Mouse (Mus musculus) liver, adult (tissue): ENCODE measurements around the gene Plce1.

Experiments
- GATA4 ChIP-seq: IDR thresholded peaks from 2 replicates; pipeline ENCODE4 v1.6.1; 2014; ENCODE audit warnings: mild to moderate bottlenecking, low read length; ENCODE audit not compliant: insufficient replicate concordance

The Plce1 gene

DNA sequence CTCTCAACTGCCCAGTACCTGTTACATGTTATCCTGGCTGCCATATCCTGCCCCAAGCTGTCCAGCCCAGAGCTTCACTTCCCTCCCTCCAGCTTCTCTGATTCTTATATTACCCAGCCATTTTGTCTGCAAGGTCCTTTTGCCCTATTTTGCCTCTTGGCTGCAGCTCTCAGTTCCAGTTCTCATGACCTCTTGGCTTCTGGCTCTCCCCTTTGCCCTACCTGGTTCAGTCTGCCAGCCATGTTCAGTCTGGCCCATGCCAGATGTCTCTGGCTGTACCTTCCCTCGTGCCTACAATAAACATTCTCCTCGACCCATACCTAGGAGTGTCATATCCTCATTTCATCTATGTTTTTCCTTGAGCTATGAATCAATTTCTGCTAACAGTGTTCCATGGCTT, 285.4 kb downstream of the Plce1 start:
- no peak for TF ChIP-seq GATA4

DNA sequence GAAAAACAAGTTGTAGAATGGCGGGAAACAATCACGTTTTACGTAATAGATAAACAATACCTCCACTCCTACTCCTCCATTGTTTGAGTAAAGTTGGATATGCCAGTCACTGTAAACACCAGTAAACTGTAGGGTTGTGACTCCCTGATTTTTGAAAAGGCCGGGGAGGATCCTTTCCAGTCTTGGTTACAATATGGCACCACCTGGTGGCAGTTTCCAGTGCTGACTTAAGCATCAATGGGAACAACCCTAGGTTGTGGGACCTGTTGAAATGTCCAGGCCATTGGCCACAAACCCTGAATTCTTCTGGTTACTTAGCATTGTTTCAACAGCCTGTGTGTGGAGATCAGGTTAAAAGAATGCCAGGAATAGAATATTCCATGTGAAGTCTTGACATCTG, 294.6 kb downstream of the Plce1 start:
- TF ChIP-seq GATA4: no peak

DNA sequence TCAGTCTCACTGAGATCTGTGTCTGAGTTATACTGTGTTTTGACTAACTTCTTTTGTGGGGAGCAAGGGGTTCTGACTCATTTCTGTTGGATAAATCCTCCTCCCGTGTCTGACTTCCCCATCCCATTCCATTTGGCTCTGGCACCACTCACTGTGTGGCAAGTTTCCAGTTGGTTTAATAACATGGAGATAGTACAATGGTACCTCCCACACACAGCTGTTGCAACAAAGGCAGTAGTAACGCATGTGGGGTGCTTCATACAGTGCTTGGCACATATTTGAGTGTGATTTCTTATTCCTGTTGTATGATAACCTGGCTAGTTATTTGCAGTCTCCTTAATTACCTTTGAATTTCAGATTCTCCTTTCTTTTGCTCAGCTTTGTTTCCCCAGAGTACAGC, 297.9 kb downstream of the Plce1 start:
- TF ChIP-seq GATA4: no peak

DNA sequence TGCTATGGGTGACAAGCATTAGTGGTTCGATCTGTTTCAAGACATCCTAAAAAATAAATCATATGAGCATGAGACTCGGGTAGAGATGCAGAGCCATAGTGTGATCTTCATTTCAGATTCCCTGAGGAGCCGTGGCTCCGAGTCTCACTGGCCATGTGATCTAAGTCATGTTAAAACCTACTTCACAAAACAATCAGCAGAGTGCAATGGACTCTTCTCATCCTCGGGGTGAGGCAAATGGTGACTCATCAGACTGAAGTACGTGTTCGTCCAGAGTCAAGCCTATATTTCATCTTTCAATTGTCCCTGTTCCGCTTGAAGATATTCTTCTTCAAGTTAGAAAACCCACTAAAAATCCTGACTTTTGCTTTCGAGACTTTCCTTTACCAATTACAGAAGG, 302.6 kb downstream of the Plce1 start:
- no peak for TF ChIP-seq GATA4

DNA sequence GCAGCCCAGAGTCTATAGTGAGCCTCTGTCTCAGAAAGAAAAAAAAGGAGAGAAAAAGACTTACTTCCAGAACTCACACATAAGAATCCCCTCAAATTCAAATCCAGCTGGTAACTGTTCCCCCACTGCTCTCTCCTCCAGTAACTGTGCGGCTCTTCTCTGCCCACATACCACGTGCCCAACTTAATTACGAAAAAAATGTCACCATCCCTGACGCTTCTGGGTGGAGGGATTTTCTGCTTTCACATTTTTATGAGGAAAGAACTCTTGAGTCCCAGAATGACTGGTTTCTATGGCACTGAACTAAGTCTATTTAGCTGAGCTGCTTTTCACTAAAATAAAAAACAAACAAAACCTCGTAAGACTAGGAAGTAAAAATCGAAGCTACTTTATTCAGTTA, 306.8 kb downstream of the Plce1 start:
- no peak for TF ChIP-seq GATA4

DNA sequence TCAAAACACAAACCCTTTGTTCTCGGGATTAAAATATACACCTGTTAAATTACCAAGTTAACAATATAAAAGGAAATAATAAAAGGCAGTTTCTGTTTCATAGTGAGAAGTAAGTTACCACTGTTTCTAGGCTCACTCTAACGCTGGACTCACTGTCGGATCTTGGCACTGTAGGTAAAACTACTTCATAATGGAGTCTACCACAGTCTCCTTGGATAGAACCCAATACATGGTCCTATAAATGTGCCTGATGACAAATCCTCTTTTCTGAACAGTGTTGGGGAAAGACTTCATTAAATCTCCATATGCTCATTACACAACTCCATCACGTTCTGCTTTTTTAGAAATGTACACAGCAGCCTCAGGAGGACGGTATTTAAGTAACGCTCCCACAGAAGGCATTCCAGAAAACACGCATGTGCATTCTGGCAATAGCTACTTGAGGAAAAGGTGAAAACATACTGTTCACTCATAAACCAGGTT, 312.7 kb downstream of the Plce1 start:
- no peak for TF ChIP-seq GATA4

DNA sequence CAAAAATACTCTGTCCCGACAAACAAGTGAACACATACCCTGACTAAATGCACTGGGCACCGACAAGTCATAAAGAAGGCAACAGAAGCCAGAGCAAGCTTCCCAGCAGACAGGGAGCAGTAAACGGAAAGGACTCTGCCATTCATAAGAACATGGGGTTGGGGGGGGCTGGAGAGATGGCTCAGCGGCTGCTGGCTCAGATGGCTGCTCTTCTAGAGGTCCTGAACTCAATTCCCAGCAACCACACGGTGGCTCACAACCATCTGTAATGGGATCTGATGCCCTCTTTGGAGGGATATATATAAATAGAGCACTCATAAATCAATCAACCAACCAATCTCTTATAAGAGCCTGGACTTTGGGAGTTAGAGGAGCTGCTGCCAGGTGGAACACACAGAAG, 315.6 kb downstream of the Plce1 start:
- TF ChIP-seq GATA4: no peak

DNA sequence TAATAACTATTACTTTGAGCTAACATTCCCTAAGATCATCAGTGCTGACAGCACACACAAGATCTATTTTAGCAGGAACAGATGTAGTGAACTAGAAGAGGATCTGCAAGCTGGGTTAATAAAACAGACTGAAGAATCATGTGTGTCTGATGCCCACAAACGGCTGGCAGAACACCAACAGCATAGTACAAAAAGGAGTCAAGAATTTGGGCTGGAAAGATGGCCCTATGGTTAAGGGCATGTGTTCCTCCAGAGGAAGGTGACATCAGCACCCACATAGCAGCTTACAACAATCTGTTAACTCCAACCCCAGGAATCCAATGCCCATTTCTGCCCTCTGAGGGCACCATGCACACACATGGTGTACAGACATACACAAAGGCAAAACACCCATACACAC, 317.4 kb downstream of the Plce1 start:
- TF ChIP-seq GATA4: no peak

DNA sequence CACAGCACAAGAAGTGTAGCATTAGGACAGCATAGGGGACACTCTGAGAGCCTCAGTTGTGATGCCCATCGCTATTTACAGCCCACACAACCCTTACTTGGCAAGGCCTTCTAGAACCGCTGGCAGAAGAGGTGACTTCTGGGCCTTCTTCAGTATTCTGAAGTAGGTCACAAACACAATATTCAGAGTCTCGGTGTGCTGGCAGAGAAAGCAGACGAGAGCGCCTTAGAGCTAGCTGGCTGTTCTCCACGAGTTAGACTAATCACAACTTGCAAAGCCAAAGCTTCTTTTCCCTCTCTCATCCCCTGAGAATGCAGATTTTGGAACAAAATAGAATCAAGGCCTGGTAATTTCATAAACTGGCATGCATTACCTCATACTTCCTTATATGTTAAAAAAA, 317.9 kb downstream of the Plce1 start:
- no peak for TF ChIP-seq GATA4

DNA sequence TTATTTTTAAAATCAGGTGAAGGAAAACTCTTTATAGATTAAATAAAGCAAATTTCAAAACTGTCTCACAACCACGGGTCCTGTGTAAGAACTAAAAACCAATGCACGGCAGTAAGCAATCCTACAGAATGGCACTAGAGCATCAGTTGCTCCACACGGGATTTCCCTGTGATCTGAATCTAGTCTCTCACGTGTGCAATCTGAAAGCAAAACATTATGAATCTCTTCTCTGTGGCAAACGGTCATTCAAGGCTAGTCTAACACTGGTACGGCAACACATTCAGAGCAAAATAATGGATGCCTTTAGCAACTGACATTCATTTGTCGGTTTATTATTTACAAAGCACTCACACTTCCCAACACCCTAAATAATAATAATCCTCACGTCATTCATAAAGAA, 337.3 kb downstream of the Plce1 start:
- TF ChIP-seq GATA4: no peak

DNA sequence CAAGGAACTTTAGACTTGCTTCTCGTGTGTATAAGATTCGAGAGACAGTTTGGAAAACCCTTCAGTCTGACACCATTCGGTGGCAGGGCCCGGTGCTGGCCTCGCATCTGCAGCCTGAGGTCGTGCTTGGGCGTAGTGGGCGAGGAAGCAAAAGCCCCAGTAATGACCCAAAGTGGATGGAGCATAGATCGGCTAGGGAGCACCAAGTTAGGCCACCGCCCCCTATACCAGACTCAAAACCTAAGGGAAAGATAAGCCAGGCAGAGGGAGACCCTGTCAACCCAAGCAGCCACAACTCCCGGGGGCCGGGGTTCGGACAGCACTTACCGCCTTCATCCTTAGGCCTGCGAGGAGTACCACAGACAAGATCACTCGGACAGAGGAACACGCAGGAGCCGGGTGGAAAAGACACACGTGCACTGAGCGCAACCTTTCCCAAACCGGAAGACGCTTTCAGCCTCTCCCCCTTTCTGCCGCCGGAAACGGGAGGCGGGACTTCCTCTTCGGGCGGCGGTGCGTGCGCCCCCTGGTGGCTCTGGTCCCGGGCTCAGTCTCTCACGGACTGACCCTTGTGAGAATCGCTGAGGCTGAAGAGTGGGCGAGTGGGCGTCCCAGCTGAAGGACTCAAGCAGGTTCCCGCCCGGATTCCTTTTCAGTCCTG, 338.0 kb downstream of the Plce1 start, which contains the start of gene Noc3l:
Noc3l (minus strand) TSS at position 472 of the 661 bp plus-strand sequence.
- no peak; the same call in 1 of the 2 replicates for TF ChIP-seq GATA4

DNA sequence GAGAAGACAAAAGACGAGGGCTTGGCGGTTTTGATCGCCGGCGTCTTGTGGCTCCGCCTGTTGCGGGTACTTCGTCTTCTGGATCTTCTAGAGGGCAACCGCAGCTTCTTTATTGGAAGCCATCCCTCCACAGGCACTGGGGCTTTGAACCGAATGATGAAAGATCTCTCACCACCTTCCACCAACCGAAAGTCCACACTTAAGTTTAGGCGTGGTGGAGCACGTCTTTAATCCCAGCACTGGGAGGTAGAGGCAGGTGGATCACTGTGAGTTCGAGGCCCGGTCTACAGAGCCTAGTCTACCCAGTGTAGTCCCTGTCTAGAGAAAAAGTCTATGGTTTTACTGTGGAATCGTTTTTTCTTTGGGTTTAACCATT, 338.5 kb downstream of the Plce1 start:
- no peak for TF ChIP-seq GATA4

DNA sequence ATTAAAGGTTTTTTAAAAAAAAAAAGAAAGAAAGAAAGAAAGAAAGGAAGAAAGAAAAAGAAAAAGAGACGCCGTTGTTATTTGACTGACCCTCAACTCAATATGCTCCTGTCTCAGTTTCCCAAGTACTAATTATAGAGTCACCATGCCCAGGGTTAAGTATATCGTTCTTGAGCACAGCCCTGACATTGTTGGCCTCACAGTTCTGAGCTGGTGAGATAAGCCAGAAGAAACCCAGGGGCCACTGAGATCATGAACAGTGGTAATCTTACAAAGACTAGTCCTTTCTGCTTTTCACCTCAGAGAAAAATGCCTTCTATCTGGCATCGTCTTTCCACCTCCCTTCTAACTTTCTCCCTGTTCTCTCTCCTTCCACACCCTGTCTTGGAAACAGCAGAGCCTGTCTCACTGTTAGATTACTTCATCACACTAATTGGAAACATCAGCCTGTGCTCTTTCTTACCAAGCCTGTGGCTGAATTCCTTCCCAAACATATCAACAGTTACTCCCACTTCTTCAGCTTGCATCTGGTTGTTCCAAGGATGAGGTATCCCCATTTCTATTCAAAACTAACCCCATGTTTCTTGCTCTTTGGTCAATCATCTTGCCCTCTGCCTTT, 339.4 kb downstream of the Plce1 start:
- no peak for TF ChIP-seq GATA4

DNA sequence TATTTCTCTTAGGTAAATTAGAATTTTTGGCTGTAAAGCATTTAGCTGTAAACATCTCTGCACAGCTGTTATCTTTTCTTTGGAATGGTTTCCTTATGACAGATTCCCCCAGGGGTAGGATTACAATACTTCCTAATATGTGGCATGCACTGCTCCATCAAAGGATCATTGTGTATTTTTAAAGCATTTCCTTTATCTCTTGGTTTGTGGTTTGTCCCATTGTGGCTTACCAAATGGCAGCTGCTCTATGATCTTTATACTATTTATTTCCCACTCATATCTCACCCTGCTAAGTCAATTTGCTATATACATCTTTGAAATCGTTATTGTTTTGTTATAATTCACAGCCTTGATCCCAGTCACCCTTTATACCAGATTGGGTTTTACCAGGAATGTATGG, 352.3 kb downstream of the Plce1 start:
- TF ChIP-seq GATA4: no peak
